Mouse (Mus musculus): ENCODE results near the gene Bend4.

GRCm38 (mm10) chr5:67473723-67474122 lies 45.6 kb upstream of the Bend4 start:
- no peak for TF ChIP-seq POLR2A (IDR thresholded peaks at IDR 0.05; ENCODE audit: control insufficient read depth, low read depth, low read length)
- no peak for TF ChIP-seq CTCF (IDR thresholded peaks at IDR 0.05; ENCODE audit: control insufficient read depth, insufficient read depth, insufficient replicate concordance, low read depth, low read length)
